Mouse (Mus musculus) adrenal gland, adult 2 months (tissue): Measurements from ENCODE around the gene Gnb3. TPM values are rescaled to one million over a fixed set of nuclear protein-coding genes. Genes with fewer than 3 reads are reported as not detected.
"Not testable (repeated sequence)": the region's sequence is repeated elsewhere in the genome, so short reads cannot be mapped to it uniquely, and the experiment has no call there.

Experiments
- DNase-seq: peaks from one replicate; pipeline ENCODE4 v3.0.0; 2021
- polyA plus RNA-seq: library from polyadenylated mRNA; depleted of rRNA; stranded (reverse); fragments of >200 nt; gene quantifications from 2 replicates; pipeline ENCODE4 v1.2.3, GENCODE M21; 2012; rRNA removed
- total RNA-seq, 2 experiments: library from RNA; stranded (reverse); gene quantifications; 2 replicates each; pipeline ENCODE4 v1.2.3; 2021

The Gnb3 gene
- total and polyA plus RNA-seq, 3 experiments: 6.7 to 12.2 (median 9.2) TPM

DNA sequence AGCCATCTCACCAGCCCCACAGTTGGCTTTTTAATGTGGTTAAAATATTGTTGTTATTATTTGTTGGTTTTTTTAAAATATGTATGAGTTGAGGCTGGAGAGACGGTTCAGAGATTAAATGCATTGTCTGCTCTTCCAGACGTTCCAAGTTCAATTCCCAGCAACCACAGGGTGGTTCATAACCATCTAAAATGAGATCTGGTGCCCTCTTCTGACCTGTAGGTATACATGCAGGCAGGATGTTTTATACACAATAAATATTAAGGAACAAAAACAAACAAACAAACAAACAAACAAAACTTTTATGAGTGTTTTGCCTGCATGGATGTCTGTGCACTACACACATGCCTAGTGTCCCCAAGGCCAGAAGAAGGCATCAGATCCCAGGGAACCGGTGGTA lies 37.0 kb downstream of the Gnb3 start:
- no peak for DNase-seq

DNA sequence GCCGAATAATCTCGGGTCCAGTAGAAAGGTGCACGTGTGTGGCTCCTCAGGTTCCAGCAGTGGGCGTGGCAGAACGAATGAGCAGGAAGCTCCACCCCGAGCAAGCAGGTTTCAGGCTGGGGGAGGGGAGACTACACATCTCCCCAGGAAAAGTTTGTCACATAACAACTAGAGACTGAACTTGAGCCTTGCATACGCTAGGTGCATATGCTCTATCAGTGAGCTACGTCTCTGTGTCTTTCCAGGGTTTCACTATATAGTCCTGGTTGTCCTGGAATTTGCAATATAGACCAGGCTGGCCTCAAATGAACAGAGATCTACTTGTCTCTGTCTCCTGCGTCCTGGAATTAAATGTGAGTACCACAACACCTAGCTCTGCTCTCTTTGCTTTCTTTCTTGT lies 37.7 kb downstream of the Gnb3 start:
- DNase-seq: not testable (repeated sequence)

DNA sequence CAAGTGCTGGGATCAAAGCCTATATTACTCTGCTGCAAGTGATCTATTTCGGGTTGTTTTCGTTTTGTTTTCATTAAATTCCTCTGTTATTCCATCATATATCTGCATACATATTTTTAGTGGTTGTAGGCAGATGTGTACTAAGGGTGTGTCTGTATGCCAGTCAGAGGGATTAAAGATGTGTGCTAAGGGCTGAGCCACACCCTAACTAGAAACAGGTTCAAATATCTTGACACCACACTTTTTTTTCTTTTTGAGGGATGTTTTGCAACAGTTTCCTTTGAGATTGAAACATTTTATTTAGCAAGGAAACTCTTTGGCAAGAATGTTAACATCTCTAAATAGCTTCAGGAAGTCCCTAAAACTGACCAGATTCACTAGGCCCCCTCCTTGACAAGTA lies 43.9 kb downstream of the Gnb3 start:
- no peak for DNase-seq

DNA sequence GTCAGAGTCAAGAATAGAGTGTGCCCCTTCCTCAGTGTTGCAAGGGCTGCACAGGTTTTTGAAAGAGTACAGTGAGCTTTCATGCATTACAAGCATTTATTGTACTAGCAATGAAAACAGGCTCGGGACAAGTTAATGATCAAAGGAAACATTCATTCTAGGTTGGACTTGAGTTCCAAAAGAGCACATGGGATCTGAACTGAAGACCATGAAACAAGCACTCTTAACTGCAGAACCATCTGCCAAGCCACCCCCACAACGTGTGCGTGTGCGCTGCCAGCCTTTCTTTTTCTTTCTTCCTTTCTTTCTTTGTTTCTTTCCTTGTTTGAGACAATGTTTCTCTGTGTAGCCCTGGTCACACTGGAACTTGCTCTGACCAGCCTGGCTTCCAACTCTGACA lies 44.3 kb downstream of the Gnb3 start:
- no peak for DNase-seq

DNA sequence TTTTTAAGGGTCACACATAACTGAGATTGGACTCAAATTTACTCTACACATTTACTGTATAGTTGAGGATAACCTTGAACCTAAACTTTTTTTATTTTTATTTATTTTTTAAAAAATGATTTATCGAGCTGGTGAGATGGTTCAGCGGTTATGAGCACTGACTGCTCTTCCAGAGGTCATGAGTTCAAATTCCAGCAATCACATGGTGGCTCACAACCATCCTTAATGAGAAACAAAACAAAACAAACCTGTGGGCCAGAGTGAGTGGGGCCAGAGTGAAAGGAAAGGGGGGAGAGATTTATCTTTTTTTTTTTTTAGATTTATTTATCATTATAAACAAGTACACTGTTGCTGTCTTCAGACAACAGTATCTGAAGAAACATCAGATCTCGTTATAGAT lies 48.2 kb downstream of the Gnb3 start:
- no peak for DNase-seq

DNA sequence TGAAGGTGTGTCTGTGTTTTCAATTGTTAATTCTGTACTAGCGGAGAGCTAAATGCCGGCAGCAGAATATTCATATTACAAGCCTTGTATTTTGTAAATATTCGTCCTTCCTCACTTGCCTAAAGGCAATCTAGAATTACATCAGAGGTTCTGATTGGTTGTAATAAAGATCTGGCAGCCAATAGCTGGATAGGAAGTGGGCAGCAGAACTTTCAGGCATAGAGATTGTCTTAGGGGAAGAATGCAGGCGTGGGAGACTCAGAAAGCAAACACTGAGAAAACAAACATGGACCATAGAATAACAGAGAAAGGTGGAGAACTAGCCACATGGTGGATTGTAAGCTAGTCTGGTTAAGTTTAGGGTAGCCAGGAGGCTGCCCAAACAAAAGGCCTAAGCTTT lies 50.0 kb downstream of the Gnb3 start:
- DNase-seq: no peak

DNA sequence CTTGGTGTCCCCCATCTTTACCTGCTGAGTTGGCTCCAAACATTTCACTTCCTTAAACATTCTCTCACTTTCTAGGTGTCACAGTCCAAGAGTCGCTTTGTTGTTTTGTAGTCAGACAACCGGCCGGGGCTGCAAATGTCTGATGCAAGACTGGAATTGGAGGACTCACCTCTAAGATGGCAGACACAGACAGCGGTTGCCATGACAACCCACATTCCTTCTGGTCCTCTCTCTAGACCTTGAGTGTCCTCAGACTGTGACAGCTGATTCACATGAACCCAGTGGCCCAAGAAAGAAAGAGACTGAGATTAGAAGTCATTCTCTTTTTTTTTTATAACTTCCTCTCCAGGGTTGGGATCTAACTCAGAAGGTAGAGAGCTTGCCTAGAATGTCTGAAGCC lies 50.6 kb downstream of the Gnb3 start:
- DNase-seq: no peak

DNA sequence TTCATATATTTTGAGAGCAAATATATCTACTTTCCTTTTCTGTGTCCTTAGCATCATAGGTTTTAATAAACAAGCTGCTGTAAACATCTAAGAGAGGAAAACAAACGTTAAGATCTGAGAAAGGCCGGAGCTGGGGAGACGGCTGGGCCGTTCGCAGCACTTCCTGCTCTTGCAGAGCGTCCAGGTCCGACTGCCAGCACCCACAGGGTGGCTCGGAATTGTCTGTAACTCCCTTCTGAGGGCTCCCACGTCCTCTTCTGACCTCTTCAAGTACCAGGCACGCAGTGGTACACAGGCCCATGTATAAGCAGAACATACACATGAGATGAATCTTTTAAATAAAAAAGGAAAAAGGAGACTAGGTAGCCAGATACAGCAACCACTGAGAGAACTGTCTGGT lies 52.4 kb downstream of the Gnb3 start:
- DNase-seq: no peak

DNA sequence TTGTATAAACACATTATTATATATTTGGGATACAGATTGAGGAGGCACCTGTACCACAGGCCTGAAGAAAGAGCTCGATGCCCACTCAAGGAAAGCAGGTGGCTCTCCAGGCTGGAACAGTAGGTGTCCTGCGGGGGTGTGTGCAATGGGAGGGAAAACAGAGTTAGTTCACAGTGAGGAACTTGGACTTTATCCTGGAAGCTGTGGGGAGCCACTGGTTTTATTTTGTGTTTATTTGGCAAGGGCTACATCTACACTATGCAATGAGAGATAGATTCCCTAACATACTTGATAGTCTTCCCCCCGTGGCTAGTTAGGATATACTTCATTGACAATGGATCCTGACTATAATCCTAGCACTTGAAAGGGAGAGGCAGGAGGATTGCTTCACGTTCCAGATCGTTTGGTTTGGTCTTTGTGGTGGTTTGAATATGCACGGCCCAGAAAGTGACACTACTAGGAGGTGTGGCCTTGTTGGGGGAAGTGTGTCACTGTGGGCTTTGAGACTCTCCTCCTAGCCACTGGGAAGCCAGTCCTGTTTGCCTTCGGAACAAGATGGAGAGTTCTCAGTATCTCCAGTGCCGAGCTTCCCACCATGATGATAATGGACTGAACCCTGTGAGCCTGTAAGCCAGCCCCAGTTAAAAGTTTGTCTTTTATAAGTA lies 53.2 kb downstream of the Gnb3 start:
- DNase-seq: no peak

Other genes starting within 250 kb of the Gnb3 start
- 1 to 10 TPM; 1.5 to 2.6 TPM for gene C1s2, start 204.2 kb downstream of the Gnb3 start, total RNA-seq
- gene C1s2, start 204.2 kb downstream of the Gnb3 start, polyA plus RNA-seq: not detected in 2 replicates
- gene Lpcat3, start 177.2 kb downstream of the Gnb3 start, total RNA-seq: 100 to 1,000 TPM in 1 of 2 experiments, 10 to 100 TPM in 1; 92.1 to 138 TPM
- 141 and 155 TPM in 2 replicates for gene Lpcat3, start 177.2 kb downstream of the Gnb3 start, polyA plus RNA-seq
- gene Emg1, start 128.1 kb downstream of the Gnb3 start, total RNA-seq: 10 to 100 TPM; 80.6 to 82.6 TPM
- 16.6 and 17.0 TPM in 2 replicates for gene Emg1, start 128.1 kb downstream of the Gnb3 start, polyA plus RNA-seq
- 100 to 1,000 TPM; 286 to 294 TPM for gene Phb2, start 127.9 kb downstream of the Gnb3 start, total RNA-seq
- gene Phb2, start 127.9 kb downstream of the Gnb3 start, polyA plus RNA-seq: 128 and 181 TPM in 2 replicates
- 10 to 100 TPM in 1 of 2 experiments, 1 to 10 TPM in 1; 6.5 to 11.2 TPM for gene Ptpn6, start 101.6 kb downstream of the Gnb3 start, total RNA-seq
- gene Ptpn6, start 101.6 kb downstream of the Gnb3 start, polyA plus RNA-seq: 6.1 and 6.8 TPM in 2 replicates
- gene Grcc10, start 98.9 kb downstream of the Gnb3 start, total RNA-seq: 100 to 1,000 TPM; 357 to 360 TPM
- gene Grcc10, start 98.9 kb downstream of the Gnb3 start, polyA plus RNA-seq: 233 and 246 TPM in 2 replicates
- gene Gm45234, start 84.3 kb downstream of the Gnb3 start, total RNA-seq: not detected
- gene Gm45234, start 84.3 kb downstream of the Gnb3 start, polyA plus RNA-seq: not detected in 2 replicates
- 10 to 100 TPM; 76.8 to 86.3 TPM for gene Atn1, start 83.8 kb downstream of the Gnb3 start, total RNA-seq
- 73.3 and 110 TPM in 2 replicates for gene Atn1, start 83.8 kb downstream of the Gnb3 start, polyA plus RNA-seq
- 10 to 100 TPM; 12.4 to 35.9 TPM for gene Eno2, start 70.6 kb downstream of the Gnb3 start, total RNA-seq
- 8.3 and 16.5 TPM in 2 replicates for gene Eno2, start 70.6 kb downstream of the Gnb3 start, polyA plus RNA-seq
- gene Lrrc23, start 60.5 kb downstream of the Gnb3 start, total RNA-seq: under 1 TPM; 0.29 to 0.38 TPM
- 0.16 and 0.32 TPM in 2 replicates for gene Lrrc23, start 60.5 kb downstream of the Gnb3 start, polyA plus RNA-seq
- 10 to 100 TPM; 19.6 to 28.0 TPM for gene Spsb2, start 31.6 kb downstream of the Gnb3 start, total RNA-seq
- gene Spsb2, start 31.6 kb downstream of the Gnb3 start, polyA plus RNA-seq: 34.0 and 40.0 TPM in 2 replicates
- 100 to 1,000 TPM; 385 to 502 TPM for gene Tpi1, start 26.0 kb downstream of the Gnb3 start, total RNA-seq
- 237 and 285 TPM in 2 replicates for gene Tpi1, start 26.0 kb downstream of the Gnb3 start, polyA plus RNA-seq
- 100 to 1,000 TPM; 103 to 132 TPM for gene Usp5, start 10.8 kb downstream of the Gnb3 start, total RNA-seq
- gene Usp5, start 10.8 kb downstream of the Gnb3 start, polyA plus RNA-seq: 102 and 111 TPM in 2 replicates
- 1 to 10 TPM; 2.2 to 3.9 TPM for gene Cdca3, start 10.7 kb downstream of the Gnb3 start, total RNA-seq
- gene Cdca3, start 10.7 kb downstream of the Gnb3 start, polyA plus RNA-seq: 5.9 and 8.6 TPM in 2 replicates
- gene P3h3, start 17.5 kb upstream of the Gnb3 start, total RNA-seq: 10 to 100 TPM; 16.8 to 23.6 TPM
- 42.6 and 48.6 TPM in 2 replicates for gene P3h3, start 17.5 kb upstream of the Gnb3 start, polyA plus RNA-seq
- gene Gpr162, start 23.7 kb upstream of the Gnb3 start, total RNA-seq: 1 to 10 TPM; 1.1 to 2.5 TPM
- 1.9 and 2.4 TPM in 2 replicates for gene Gpr162, start 23.7 kb upstream of the Gnb3 start, polyA plus RNA-seq
- gene Cd4, start 47.9 kb upstream of the Gnb3 start, total RNA-seq: under 1 TPM; 0.31 to 0.55 TPM
- 0.52 and 0.61 TPM in 2 replicates for gene Cd4, start 47.9 kb upstream of the Gnb3 start, polyA plus RNA-seq
- 1 to 10 TPM; 1.1 to 1.5 TPM for gene Lag3, start 71.4 kb upstream of the Gnb3 start, total RNA-seq
- gene Lag3, start 71.4 kb upstream of the Gnb3 start, polyA plus RNA-seq: 2.1 and 2.5 TPM in 2 replicates
- gene Ptms, start 79.8 kb upstream of the Gnb3 start, total RNA-seq: 100 to 1,000 TPM; 828 to 858 TPM
- 2,208 and 2,873 TPM in 2 replicates for gene Ptms, start 79.8 kb upstream of the Gnb3 start, polyA plus RNA-seq
- gene Mlf2, start 91.1 kb upstream of the Gnb3 start, total RNA-seq: 100 to 1,000 TPM; 269 to 320 TPM
- gene Mlf2, start 91.1 kb upstream of the Gnb3 start, polyA plus RNA-seq: 390 and 451 TPM in 2 replicates
- gene Cops7a, start 125.3 kb upstream of the Gnb3 start, total RNA-seq: 100 to 1,000 TPM; 128 to 152 TPM
- gene Cops7a, start 125.3 kb upstream of the Gnb3 start, polyA plus RNA-seq: 220 and 384 TPM in 2 replicates
- gene Pianp, start 156.4 kb upstream of the Gnb3 start, total RNA-seq: 1 to 10 TPM in 1 of 2 experiments, under 1 TPM in 1; 0.89 to 2.0 TPM
- 4.2 and 9.0 TPM in 2 replicates for gene Pianp, start 156.4 kb upstream of the Gnb3 start, polyA plus RNA-seq
- gene Zfp384, start 168.9 kb upstream of the Gnb3 start, total RNA-seq: 10 to 100 TPM; 38.5 to 56.9 TPM
- gene Zfp384, start 168.9 kb upstream of the Gnb3 start, polyA plus RNA-seq: 70.6 and 98.2 TPM in 2 replicates
- gene Ing4, start 199.5 kb upstream of the Gnb3 start, total RNA-seq: 10 to 100 TPM; 51.0 to 60.6 TPM
- 35.5 and 37.4 TPM in 2 replicates for gene Ing4, start 199.5 kb upstream of the Gnb3 start, polyA plus RNA-seq
- gene Acrbp, start 209.4 kb upstream of the Gnb3 start, total RNA-seq: 10 to 100 TPM in 1 of 2 experiments, 1 to 10 TPM in 1; 4.4 to 12.2 TPM
- 14.0 and 15.9 TPM in 2 replicates for gene Acrbp, start 209.4 kb upstream of the Gnb3 start, polyA plus RNA-seq
- under 1 TPM; 0.61 to 0.83 TPM for gene Lpar5, start 227.6 kb upstream of the Gnb3 start, total RNA-seq
- gene Lpar5, start 227.6 kb upstream of the Gnb3 start, polyA plus RNA-seq: 3.1 and 4.3 TPM in 2 replicates